Mouse (Mus musculus) liver, embryonic 15.5 days (tissue): ENCODE results near the gene Zmpste24. TPM values are rescaled to one million over a fixed set of nuclear protein-coding genes. Genes with fewer than 3 reads are reported as not detected.

ENCODE experiments used
- ATAC-seq: fragments of 200-750 bp; cut with Nextera tagmentation; 2 replicates; pipeline ENCODE4 v1.8.0; 2017; ENCODE audit warnings: moderate number of reproducible peaks, mild to moderate bottlenecking, moderate library complexity; ENCODE audit not compliant: insufficient read depth
- H3K27ac ChIP-seq: fragments of 300-500 bp; sonication (generic); replicated peaks from 2 replicates; pipeline ENCODE4 v1.5.1; 2015; ENCODE audit warnings: mild to moderate bottlenecking, inconsistent platforms
- H3K27me3 ChIP-seq: fragments of 300-500 bp; sonication (generic); 2 replicates; pipeline ENCODE4 v1.6.1; 2015; ENCODE audit warnings: mild to moderate bottlenecking, inconsistent platforms
- H3K36me3 ChIP-seq: fragments of 300-500 bp; sonication (generic); replicated peaks from 2 replicates; pipeline ENCODE4 v1.6.1; 2015; ENCODE audit warnings: moderate library complexity, mild to moderate bottlenecking, inconsistent platforms
- H3K4me1 ChIP-seq: fragments of 300-500 bp; sonication (generic); replicated peaks from 2 replicates; pipeline ENCODE4 v1.6.1; 2015; ENCODE audit warnings: inconsistent platforms
- H3K4me2 ChIP-seq: fragments of 300-500 bp; sonication (generic); 2 replicates; pipeline ENCODE4 v1.6.1; 2015; ENCODE audit warnings: moderate library complexity, mild to moderate bottlenecking, inconsistent platforms
- H3K4me3 ChIP-seq: fragments of 300-500 bp; sonication (generic); replicated peaks from 2 replicates; pipeline ENCODE4 v1.5.1; 2015; ENCODE audit warnings: mild to moderate bottlenecking, inconsistent platforms
- H3K9ac ChIP-seq: fragments of 300-500 bp; sonication (generic); 2 replicates; pipeline ENCODE4 v1.6.1; 2015; ENCODE audit warnings: moderate library complexity, mild to moderate bottlenecking, inconsistent platforms
- H3K9me3 ChIP-seq: fragments of 300-500 bp; sonication (generic); replicated peaks from 2 replicates; pipeline ENCODE4 v1.6.1; 2016; ENCODE audit warnings: inconsistent platforms
- WGBS: fragments of 180-500 bp; shearing (Covaris S2); methylation state at CpG from one replicate; pipeline ENCODE4 v1.1.7; 2015; ENCODE audit warnings: mixed read lengths; ENCODE audit not compliant: insufficient replicate concordance; 5-methylcytosine and 5-hydroxymethylcytosine counted together
- polyA plus RNA-seq: library from polyadenylated mRNA; unstranded; fragments of >200 nt; fragmentation: Nextera tagmentation; extraction: Ambion mirVana; gene quantifications from 2 replicates; pipeline ENCODE4 v1.2.1, GENCODE M21; 2015

Gene Zmpste24
- polyA plus RNA-seq, 1 experiment from 2014 or later, result 20.3 TPM

DNA sequence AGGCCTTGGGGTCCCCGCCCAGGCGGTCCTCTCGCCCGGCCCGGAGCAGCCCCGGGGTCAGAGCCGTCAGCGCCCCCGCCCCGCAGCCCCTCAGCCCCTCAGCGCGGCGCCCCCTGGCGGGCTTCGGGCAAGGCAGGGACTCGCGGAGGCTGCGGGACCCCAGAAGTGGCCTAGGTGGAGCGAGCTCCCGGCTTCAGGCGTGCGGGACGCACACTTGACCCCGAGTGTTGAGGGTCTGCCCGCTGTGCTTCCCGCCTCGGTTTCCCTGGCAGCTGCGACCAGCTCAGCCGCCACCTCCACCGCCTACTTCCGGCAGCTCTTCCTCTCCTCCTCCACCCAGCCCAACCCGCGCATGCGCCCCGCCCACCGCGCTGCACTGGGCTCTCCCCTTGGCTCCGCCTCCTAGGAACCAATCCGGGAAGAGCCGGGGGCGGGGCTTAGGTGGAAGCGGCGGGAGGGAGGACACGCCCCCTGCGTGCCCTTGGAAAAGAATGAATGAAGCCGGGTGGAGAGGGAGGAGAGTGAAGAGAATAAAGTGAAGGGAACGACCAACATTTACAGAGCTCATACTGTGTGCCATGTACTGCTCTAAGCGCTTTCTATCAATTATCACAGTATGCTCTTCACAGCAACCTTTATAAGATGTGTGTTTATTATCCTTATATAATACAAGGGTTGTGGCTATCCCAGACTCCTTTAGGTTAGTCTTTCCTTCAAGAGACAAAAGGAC is 80.9 kb downstream of the Zmpste24 start, which contains the start of gene Smap2:
Gene Smap2 (minus strand): TSS at position 320 of the 730 bp plus-strand sequence.
- Histone ChIP-seq H3K9ac (peak within 1 kb of the TSS; percentile 98), H3K4me3 (peak within 1 kb of the TSS; percentile 96), H3K27ac (peak within 1 kb of the TSS; percentile 92), H3K4me1 (peaks cover 63% of the 10 kb centered on the region), H3K36me3 (no peaks in the 10 kb centered on the region), H3K9me3 (no peaks in the 10 kb centered on the region), H3K27me3 (0 out of 2 replicates have a peak, but pooled peaks cover 4% of the 10 kb centered on the region), H3K4me2 (peak within 1 kb of the TSS; percentile 87)
- WGBS, result under 1% methylated on average over 48 of the region's 48 CpGs
- ATAC-seq, result peak; percentile 88

DNA sequence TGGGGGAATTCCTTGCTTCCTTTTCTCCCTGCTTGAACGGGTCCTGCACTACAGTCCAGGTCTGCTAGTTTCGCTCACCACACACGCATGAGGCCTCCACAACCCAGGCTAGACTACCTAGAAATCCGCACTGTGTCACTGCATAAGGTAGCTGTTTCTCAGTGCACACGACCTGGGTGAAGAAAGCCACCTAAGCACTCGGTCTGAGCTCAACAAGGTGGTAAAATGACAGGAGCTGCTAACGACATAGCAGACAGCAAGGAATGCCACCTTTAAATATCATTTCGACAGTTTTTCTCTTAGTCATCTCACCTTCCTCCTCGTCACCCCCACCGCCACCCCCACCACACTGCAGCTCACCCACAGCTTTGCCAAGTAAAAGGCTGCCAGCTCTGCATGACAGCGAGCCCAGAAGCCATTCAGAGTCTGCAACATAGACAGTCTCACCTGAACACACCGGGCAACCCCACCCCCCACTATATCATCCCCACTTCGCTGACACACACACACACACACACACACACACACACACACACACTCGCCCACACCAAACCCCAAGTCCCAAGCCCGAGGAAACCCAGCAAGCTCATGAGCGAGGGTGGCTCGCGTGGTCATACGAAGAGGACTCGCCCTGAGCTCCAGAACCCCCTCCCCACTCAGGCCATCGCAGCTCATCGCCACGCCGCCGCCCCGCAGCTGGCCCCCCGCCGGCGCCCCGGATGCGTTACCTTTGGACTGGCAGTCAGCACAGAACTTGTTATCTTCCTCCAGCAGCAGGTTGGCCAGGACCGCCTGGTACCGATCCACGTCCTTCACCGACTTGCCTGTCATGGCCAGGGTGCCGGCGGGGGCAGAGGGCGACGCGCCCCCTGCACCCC is 81.8 kb downstream of the Zmpste24 start:
- H3K4me1 ChIP-seq, result peaks cover 66% of the 10 kb centered on the region
- 1% methylated on average over 40 of the region's 40 CpGs for WGBS
- ATAC-seq, result peak; percentile 56

DNA sequence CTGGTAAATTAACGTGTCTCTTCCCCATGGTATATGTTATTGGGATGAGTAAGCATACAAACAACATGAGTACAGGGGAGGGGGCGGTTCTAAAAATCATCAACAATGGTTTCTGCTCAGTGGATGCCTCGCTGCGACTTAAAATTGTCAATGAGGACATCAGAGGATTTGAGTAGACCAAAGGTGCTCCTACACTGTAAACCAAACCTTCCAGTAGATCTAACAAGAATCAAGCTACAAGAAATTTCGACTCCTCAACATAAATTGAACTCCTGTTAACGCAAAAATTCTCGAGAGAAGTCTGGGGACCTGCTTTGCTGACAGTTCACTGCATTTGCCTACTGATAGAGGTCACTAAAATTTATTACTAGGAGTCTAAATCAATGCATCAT is 82.8 kb downstream of the Zmpste24 start:
- Histone ChIP-seq H3K4me3 (peak overlapping the region; percentile 96), H3K9me3 (no peaks in the 10 kb centered on the region), H3K27me3 (no peaks in the 10 kb centered on the region), H3K4me1 (peaks cover 68% of the 10 kb centered on the region), H3K36me3 (no peaks in the 10 kb centered on the region), H3K4me2 (peak overlapping the region; percentile 87), H3K9ac (peak overlapping the region; percentile 98), H3K27ac (peak overlapping the region; percentile 92)
- ATAC-seq, result no peak
- 17% methylated on average over 7 of the region's 7 CpGs for WGBS

More for the DNA sequence above, 81.8 kb downstream of the Zmpste24 start:
- peak overlapping the region; percentile 96 for H3K4me3 ChIP-seq
- H3K27me3 ChIP-seq, result 0 out of 2 replicates have a peak, but pooled peaks cover 4% of the 10 kb centered on the region
- no peaks in the 10 kb centered on the region for H3K36me3 ChIP-seq
- peak overlapping the region; percentile 92 for H3K27ac ChIP-seq
- peak overlapping the region; percentile 98 for H3K9ac ChIP-seq
- H3K4me2 ChIP-seq, result peak overlapping the region; percentile 87
- H3K9me3 ChIP-seq, result no peaks in the 10 kb centered on the region

DNA sequence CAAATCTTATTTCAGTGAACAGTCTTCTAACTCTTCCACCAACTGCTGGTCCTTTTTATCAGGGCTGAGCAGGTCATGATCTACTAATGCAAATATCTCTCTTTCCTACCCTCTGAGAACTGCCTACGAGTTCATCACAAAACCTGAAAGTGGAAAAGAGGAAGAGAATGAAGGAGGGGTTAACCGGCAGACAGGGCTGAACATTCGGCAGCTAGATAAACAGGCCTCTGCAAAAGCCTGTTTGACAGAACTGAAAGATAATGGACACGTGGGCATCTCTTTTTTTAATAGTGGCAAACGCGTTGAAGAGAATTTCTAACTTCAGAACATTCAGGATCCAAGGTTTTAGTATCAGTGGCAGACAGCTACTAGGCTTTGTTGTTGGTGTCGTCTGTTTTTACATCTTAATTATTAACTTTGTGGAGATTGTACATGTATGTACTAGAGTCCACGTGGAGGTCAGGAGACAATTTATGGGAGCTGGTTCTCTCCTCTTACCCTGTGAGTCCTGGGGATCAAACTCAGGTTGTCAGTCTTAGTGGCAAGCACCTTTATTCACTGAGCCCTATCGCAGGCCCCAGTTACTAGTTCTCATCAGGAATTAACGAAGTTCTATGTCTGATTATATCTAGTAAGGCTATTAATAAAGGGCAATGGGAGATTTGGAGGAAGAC is 83.3 kb downstream of the Zmpste24 start:
- peak overlapping the region; percentile 98 for H3K9ac ChIP-seq
- 8% methylated on average over 10 of the region's 10 CpGs for WGBS
- H3K36me3 ChIP-seq, result no peaks in the 10 kb centered on the region
- peak overlapping the region; percentile 96 for H3K4me3 ChIP-seq
- peak overlapping the region; percentile 87 for H3K4me2 ChIP-seq
- no peaks in the 10 kb centered on the region for H3K27me3 ChIP-seq
- peak overlapping the region; percentile 92 for H3K27ac ChIP-seq
- peaks cover 72% of the 10 kb centered on the region for H3K4me1 ChIP-seq
- ATAC-seq, result peak; percentile 51
- no peaks in the 10 kb centered on the region for H3K9me3 ChIP-seq

- no peaks in the 10 kb centered on the region for H3K9me3 ChIP-seq
- 45% methylated on average over 11 of the region's 11 CpGs for WGBS
- H3K27me3 ChIP-seq, result no peaks in the 10 kb centered on the region
- no peak overlapping the region for H3K9ac ChIP-seq
- no peak overlapping the region for H3K4me2 ChIP-seq
- no peak overlapping the region for H3K4me3 ChIP-seq
- H3K27ac ChIP-seq, result no peak overlapping the region; the same call in 1 of the 2 replicates
- peaks cover 97% of the 10 kb centered on the region for H3K4me1 ChIP-seq
- no peaks in the 10 kb centered on the region for H3K36me3 ChIP-seq
- no peak for ATAC-seq
These were observed 87.1 kb downstream of the Zmpste24 start for GRCm38 (mm10) chr4:121010770-121011549.

Other genes with a start within 250 kb of the Zmpste24 start
- gene Rims3, start 243.4 kb downstream of the Zmpste24 start, polyA plus RNA-seq, result 0.20 and 0.24 TPM in 2 replicates
- gene Exo5, start 173.2 kb downstream of the Zmpste24 start, polyA plus RNA-seq, result 6.2 and 7.0 TPM in 2 replicates
- 1.6 and 1.7 TPM in 2 replicates for gene Zfp69, start 146.5 kb downstream of the Zmpste24 start, polyA plus RNA-seq
- 15.9 and 17.6 TPM in 2 replicates for gene Smap2, start 81.0 kb downstream of the Zmpste24 start, polyA plus RNA-seq
- 2.5 and 2.7 TPM in 2 replicates for gene Col9a2, start 58.9 kb downstream of the Zmpste24 start, polyA plus RNA-seq
- not detected in 2 replicates for gene Tmco2, start 11.0 kb upstream of the Zmpste24 start, polyA plus RNA-seq
- 9.7 and 10.8 TPM in 2 replicates for gene Rlf, start 116.8 kb upstream of the Zmpste24 start, polyA plus RNA-seq
- gene Gm12888, start 226.7 kb upstream of the Zmpste24 start, polyA plus RNA-seq, result not detected in 2 replicates